Mouse (Mus musculus) T-helper 17 cell (primary cell): ENCODE measurements at regions not wholly inside any gene's neighbourhood (a gene's known extent, or its start where the extent isn't known, plus 50 kb on each side); places are given as distances from the start of the nearest gene placed in this dataset.

Experiments
- in situ Hi-C, 2 experiments: fragments of 300-600 bp; cut with MboI, MseI; formaldehyde crosslinking; loops; 1 replicate in 1 of 2; 2 replicates in 1 of 2; pipeline ENCODE4 v1.15.1; 2025; ENCODE audit warnings: high pct_unique_total_duplicates in 2 of 2

- in situ Hi-C loops: no loop called here
Observed at GRCm38 (mm10) chr2:133362693-133363443, 189.1 kb upstream of the Bmp2 start.

- in situ Hi-C loops: no loop called here
Observed at GRCm38 (mm10) chr2:133371490-133372215, 180.3 kb upstream of the Bmp2 start.

- in situ Hi-C loops: no loop called here
Observed at GRCm38 (mm10) chr2:133373543-133373942, 178.4 kb upstream of the Bmp2 start.

- in situ Hi-C loops: no loop called here
Observed at GRCm38 (mm10) chr2:133381054-133381453, 170.9 kb upstream of the Bmp2 start.

- in situ Hi-C loops: no loop called here
Observed at GRCm38 (mm10) chr2:133383135-133383920, 168.6 kb upstream of the Bmp2 start.

GRCm38 (mm10) chr2:133385297-133385696, 166.7 kb upstream of the Bmp2 start:
- in situ Hi-C loops: no loop called here

- in situ Hi-C loops: no loop called here
Observed at GRCm38 (mm10) chr2:133387349-133387748, 164.6 kb upstream of the Bmp2 start.

GRCm38 (mm10) chr2:133392298-133392697, 159.7 kb upstream of the Bmp2 start:
- in situ Hi-C loops: no loop called here

- in situ Hi-C loops: no loop called here
Observed at GRCm38 (mm10) chr2:133397566-133397965, 154.4 kb upstream of the Bmp2 start.

- in situ Hi-C loops: no loop called here
Observed at GRCm38 (mm10) chr2:133399059-133399690, 152.8 kb upstream of the Bmp2 start.

- in situ Hi-C loops: no loop called here
Observed at GRCm38 (mm10) chr2:133400963-133401362, 151.0 kb upstream of the Bmp2 start.

GRCm38 (mm10) chr2:133416990-133417581, 134.9 kb upstream of the Bmp2 start:
- in situ Hi-C loops: no loop called here

- in situ Hi-C loops: no loop called here
Observed at GRCm38 (mm10) chr2:133419686-133420303, 132.2 kb upstream of the Bmp2 start.

GRCm38 (mm10) chr2:133425538-133425937, 126.4 kb upstream of the Bmp2 start:
- in situ Hi-C loops: no loop called here

- in situ Hi-C loops: no loop called here
Observed at GRCm38 (mm10) chr2:133427039-133427438, 124.9 kb upstream of the Bmp2 start.

GRCm38 (mm10) chr2:133429369-133430062, 122.4 kb upstream of the Bmp2 start:
- in situ Hi-C loops: no loop called here

GRCm38 (mm10) chr2:133430741-133431438, 121.1 kb upstream of the Bmp2 start:
- in situ Hi-C loops: no loop called here

GRCm38 (mm10) chr2:133432141-133432813, 119.7 kb upstream of the Bmp2 start:
- in situ Hi-C loops: no loop called here
